Mouse (Mus musculus) cerebellum, postnatal 4 days (tissue): ENCODE data around the gene Knstrn.

ENCODE experiments used
- DNase-seq, 2 experiments: peaks; one replicate each; pipeline ENCODE4 v3.0.0; 2022; ENCODE audit warnings: low spot score in 2 of 2, mixed read lengths in 1 of 2

Knstrn gene

GRCm38 (mm10) chr2:118813981-118814836 is at the start of gene Knstrn:
TSS of gene Knstrn (plus strand) at chr2:118814003.
- DNase-seq: peak; percentile 60 to 81

- peak in 1 of 2 experiments; percentile 64 for DNase-seq
Observed at GRCm38 (mm10) chr2:118764094-118764831, 49.5 kb upstream of the Knstrn start.

- no peak for DNase-seq
Observed at GRCm38 (mm10) chr2:118764875-118765274, 48.9 kb upstream of the Knstrn start.

GRCm38 (mm10) chr2:118766041-118767033 is 47.5 kb upstream of the Knstrn start:
- no peak for DNase-seq

- DNase-seq: no peak
Observed at GRCm38 (mm10) chr2:118772158-118772874, 41.5 kb upstream of the Knstrn start, which contains the start of gene Phgr1. TSS of gene Phgr1 (plus strand) at chr2:118772769.

GRCm38 (mm10) chr2:118774536-118774935 is 39.3 kb upstream of the Knstrn start:
- DNase-seq: no peak

- DNase-seq: no peak
Observed at GRCm38 (mm10) chr2:118775396-118775795, 38.4 kb upstream of the Knstrn start.

- peak in 1 of 2 experiments; percentile 59 for DNase-seq
Observed at GRCm38 (mm10) chr2:118775846-118776245, 38.0 kb upstream of the Knstrn start.

GRCm38 (mm10) chr2:118776295-118776694 is 37.5 kb upstream of the Knstrn start:
- no peak for DNase-seq

GRCm38 (mm10) chr2:118778418-118778817 is 35.4 kb upstream of the Knstrn start:
- no peak for DNase-seq

- no peak for DNase-seq
Observed at GRCm38 (mm10) chr2:118779065-118779464, 34.7 kb upstream of the Knstrn start.

- peak; percentile 88 to 95 for DNase-seq
Observed at GRCm38 (mm10) chr2:118779504-118780480, 34.0 kb upstream of the Knstrn start, which contains the start of gene Disp2. TSS of gene Disp2 (plus strand) at chr2:118779719.

GRCm38 (mm10) chr2:118781115-118781514 is 32.7 kb upstream of the Knstrn start:
- DNase-seq: no peak

GRCm38 (mm10) chr2:118782303-118782702 is 31.5 kb upstream of the Knstrn start:
- DNase-seq: no peak

GRCm38 (mm10) chr2:118783093-118783492 is 30.7 kb upstream of the Knstrn start:
- DNase-seq: no peak

- DNase-seq: no peak
Observed at GRCm38 (mm10) chr2:118783663-118784062, 30.1 kb upstream of the Knstrn start.

GRCm38 (mm10) chr2:118786525-118786924 is 27.3 kb upstream of the Knstrn start:
- no peak for DNase-seq

- DNase-seq: peak in 1 of 2 experiments; percentile 79
Observed at GRCm38 (mm10) chr2:118789501-118789900, 24.3 kb upstream of the Knstrn start.

- DNase-seq: no peak
Observed at GRCm38 (mm10) chr2:118790221-118790550, 23.6 kb upstream of the Knstrn start.
